Mouse (Mus musculus): ENCODE results near the gene Clec4b2. TPM values are rescaled to one million over a fixed set of nuclear protein-coding genes. Genes with fewer than 3 reads are reported as not detected.

Clec4b2 gene
- total RNA-seq, 1 experiment = not detected

- Histone ChIP-seq H3K4me3 (ENCODE audit: insufficient read depth in 1 of 2, low read depth in 1 of 2, low read length in 2 of 2, poor library complexity in 1 of 2, severe bottlenecking in 1 of 2) (no peak overlapping the region), H3K9me3 (ENCODE audit: control insufficient read depth, insufficient read depth, low read depth, low read length) (no peaks in the 10 kb centered on the region), H3K9ac (ENCODE audit: insufficient read depth, low read depth, low read length, poor library complexity, severe bottlenecking) (no peak overlapping the region), H3K36me3 (ENCODE audit: control insufficient read depth, insufficient read depth, low read length, poor library complexity, severe bottlenecking) (no peaks in the 10 kb centered on the region), H3K27ac (ENCODE audit: insufficient read depth, low read depth, low read length, poor library complexity, severe bottlenecking) (no peak overlapping the region), H3K4me1 (ENCODE audit: control insufficient read depth in 2 of 2, insufficient read depth in 2 of 2, low read length in 2 of 2, poor library complexity in 1 of 2) (no peaks in the 10 kb centered on the region)
- TF ChIP-seq ZNF384 (IDR thresholded peaks at IDR 0.05; ENCODE audit: low read depth, low read length) (no peak), CHD2 (IDR thresholded peaks at IDR 0.05; ENCODE audit: low read depth, low read length) (no peak)
- in situ Hi-C loops (cut with MboI; ENCODE audit: low sequenced_read_pairs in 2 of 2, unreplicated experiment in 2 of 2) = no loop called here
- no peak for DNase-seq (ENCODE audit: low read depth, low spot score)
Measured at GRCm38 (mm10) chr6:123211726-123212125, 39.0 kb downstream of the Clec4b2 start.

DNA sequence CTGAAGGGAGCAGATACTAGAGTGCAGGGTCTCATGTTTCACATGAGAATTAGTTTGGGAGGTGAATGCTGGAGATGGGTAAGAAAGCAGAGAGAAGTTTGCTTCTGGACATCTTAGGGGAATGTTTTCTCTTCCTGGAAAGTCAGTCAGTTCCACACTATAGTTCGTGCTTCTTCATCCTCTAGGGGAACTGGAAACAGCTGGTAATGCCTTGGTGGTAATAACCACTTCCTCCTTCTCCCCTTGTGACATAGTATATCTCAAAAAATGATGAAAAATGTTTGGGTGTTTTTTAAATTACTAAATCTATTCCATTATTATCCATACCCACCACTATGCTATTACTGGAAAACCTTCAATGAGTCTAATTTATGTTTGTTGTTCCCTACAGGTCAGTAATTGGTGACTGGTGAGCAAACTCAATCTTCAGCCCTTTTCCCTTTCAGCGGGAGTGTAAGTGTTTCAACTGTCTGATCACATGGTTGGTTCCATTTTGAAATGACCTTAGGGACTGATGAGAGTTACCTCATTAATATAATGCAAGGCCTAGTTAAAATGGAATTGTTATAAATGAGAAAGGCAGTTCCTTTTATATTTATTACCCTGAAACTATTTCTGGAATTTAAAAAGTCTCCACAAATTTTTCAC lies 55.0 kb downstream of the Clec4b2 start:
- Histone ChIP-seq H3K36me3 (ENCODE audit: control insufficient read depth, insufficient read depth, low read length, poor library complexity, severe bottlenecking) (no peaks in the 10 kb centered on the region), H3K4me1 (ENCODE audit: control insufficient read depth in 2 of 2, insufficient read depth in 2 of 2, low read length in 2 of 2, poor library complexity in 1 of 2) (no peaks in the 10 kb centered on the region), H3K4me3 (ENCODE audit: insufficient read depth in 1 of 2, low read depth in 1 of 2, low read length in 2 of 2, poor library complexity in 1 of 2, severe bottlenecking in 1 of 2) (no peak overlapping the region), H3K9me3 (ENCODE audit: control insufficient read depth, insufficient read depth, low read depth, low read length) (no peaks in the 10 kb centered on the region), H3K9ac (ENCODE audit: insufficient read depth, low read depth, low read length, poor library complexity, severe bottlenecking) (no peak overlapping the region), H3K27ac (ENCODE audit: insufficient read depth, low read depth, low read length, poor library complexity, severe bottlenecking) (no peak overlapping the region)
- in situ Hi-C loops (cut with MboI; ENCODE audit: low sequenced_read_pairs in 2 of 2, unreplicated experiment in 2 of 2) = no loop called here
- no peak for TF ChIP-seq HCFC1 (IDR thresholded peaks at IDR 0.05; ENCODE audit: borderline replicate concordance, insufficient read depth, low read length)
- TF ChIP-seq ZC3H11A (IDR thresholded peaks at IDR 0.05; ENCODE audit: borderline replicate concordance, low read depth, low read length) = no peak
- TF ChIP-seq MAFK (IDR thresholded peaks at IDR 0.05; ENCODE audit: insufficient read depth, low read depth, low read length) = no peak
- TF ChIP-seq CHD2 (IDR thresholded peaks at IDR 0.05; ENCODE audit: low read depth, low read length) = no peak
- no peak for TF ChIP-seq ZNF384 (IDR thresholded peaks at IDR 0.05; ENCODE audit: low read depth, low read length)
- DNase-seq (ENCODE audit: low read depth, low spot score) = no peak

- H3K4me3 ChIP-seq (ENCODE audit: insufficient read depth in 1 of 2, low read depth in 1 of 2, low read length in 2 of 2, poor library complexity in 1 of 2, severe bottlenecking in 1 of 2) = no peak within 1 kb of the TSS
- in situ Hi-C loops (cut with MboI; ENCODE audit: low sequenced_read_pairs in 2 of 2, unreplicated experiment in 2 of 2) = no loop called here
Measured at GRCm38 (mm10) chr6:123229644-123230043, 57.0 kb downstream of the Clec4b2 start, which contains the start of gene Clec4n. Gene Clec4n (plus strand): TSS chr6:123229843.

GRCm38 (mm10) chr6:123231149-123231548 lies 58.5 kb downstream of the Clec4b2 start:
- Histone ChIP-seq H3K9ac (ENCODE audit: insufficient read depth, low read depth, low read length, poor library complexity, severe bottlenecking) (no peak overlapping the region), H3K9me3 (ENCODE audit: control insufficient read depth, insufficient read depth, low read depth, low read length) (no peaks in the 10 kb centered on the region), H3K27ac (ENCODE audit: insufficient read depth, low read depth, low read length, poor library complexity, severe bottlenecking) (no peak overlapping the region), H3K4me1 (ENCODE audit: control insufficient read depth in 2 of 2, insufficient read depth in 2 of 2, low read length in 2 of 2, poor library complexity in 1 of 2) (no peaks in the 10 kb centered on the region), H3K36me3 (ENCODE audit: control insufficient read depth, insufficient read depth, low read length, poor library complexity, severe bottlenecking) (no peaks in the 10 kb centered on the region), H3K4me3 (ENCODE audit: insufficient read depth in 1 of 2, low read depth in 1 of 2, low read length in 2 of 2, poor library complexity in 1 of 2, severe bottlenecking in 1 of 2) (no peak overlapping the region)
- no peak for TF ChIP-seq MAFK (IDR thresholded peaks at IDR 0.05; ENCODE audit: insufficient read depth, low read depth, low read length)
- TF ChIP-seq ZC3H11A (IDR thresholded peaks at IDR 0.05; ENCODE audit: borderline replicate concordance, low read depth, low read length) = no peak
- TF ChIP-seq ZNF384 (IDR thresholded peaks at IDR 0.05; ENCODE audit: low read depth, low read length) = no peak
- TF ChIP-seq HCFC1 (IDR thresholded peaks at IDR 0.05; ENCODE audit: borderline replicate concordance, insufficient read depth, low read length) = no peak
- TF ChIP-seq CHD2 (IDR thresholded peaks at IDR 0.05; ENCODE audit: low read depth, low read length) = no peak
- no peak for DNase-seq (ENCODE audit: low read depth, low spot score)
- in situ Hi-C loops (cut with MboI; ENCODE audit: low sequenced_read_pairs in 2 of 2, unreplicated experiment in 2 of 2) = no loop called here

More at GRCm38 (mm10) chr6:123229644-123230043, 57.0 kb downstream of the Clec4b2 start, which contains the start of gene Clec4n:
- Histone ChIP-seq H3K9ac (ENCODE audit: insufficient read depth, low read depth, low read length, poor library complexity, severe bottlenecking) (no peak within 1 kb of the TSS), H3K27ac (ENCODE audit: insufficient read depth, low read depth, low read length, poor library complexity, severe bottlenecking) (no peak within 1 kb of the TSS), H3K9me3 (ENCODE audit: control insufficient read depth, insufficient read depth, low read depth, low read length) (no peaks in the 10 kb centered on the region), H3K4me1 (ENCODE audit: control insufficient read depth in 2 of 2, insufficient read depth in 2 of 2, low read length in 2 of 2, poor library complexity in 1 of 2) (no peaks in the 10 kb centered on the region), H3K36me3 (ENCODE audit: control insufficient read depth, insufficient read depth, low read length, poor library complexity, severe bottlenecking) (no peaks in the 10 kb centered on the region)
- no peak for DNase-seq (ENCODE audit: low read depth, low spot score)
- TF ChIP-seq MAFK (IDR thresholded peaks at IDR 0.05; ENCODE audit: insufficient read depth, low read depth, low read length) = no peak
- no peak for TF ChIP-seq ZC3H11A (IDR thresholded peaks at IDR 0.05; ENCODE audit: borderline replicate concordance, low read depth, low read length)
- no peak for TF ChIP-seq CHD2 (IDR thresholded peaks at IDR 0.05; ENCODE audit: low read depth, low read length)
- TF ChIP-seq HCFC1 (IDR thresholded peaks at IDR 0.05; ENCODE audit: borderline replicate concordance, insufficient read depth, low read length) = no peak
- TF ChIP-seq ZNF384 (IDR thresholded peaks at IDR 0.05; ENCODE audit: low read depth, low read length) = no peak

- Histone ChIP-seq H3K4me3 (ENCODE audit: insufficient read depth in 1 of 2, low read depth in 1 of 2, low read length in 2 of 2, poor library complexity in 1 of 2, severe bottlenecking in 1 of 2) (no peak overlapping the region), H3K27ac (ENCODE audit: insufficient read depth, low read depth, low read length, poor library complexity, severe bottlenecking) (no peak overlapping the region), H3K9me3 (ENCODE audit: control insufficient read depth, insufficient read depth, low read depth, low read length) (no peaks in the 10 kb centered on the region), H3K36me3 (ENCODE audit: control insufficient read depth, insufficient read depth, low read length, poor library complexity, severe bottlenecking) (no peaks in the 10 kb centered on the region), H3K4me1 (ENCODE audit: control insufficient read depth in 2 of 2, insufficient read depth in 2 of 2, low read length in 2 of 2, poor library complexity in 1 of 2) (no peaks in the 10 kb centered on the region), H3K9ac (ENCODE audit: insufficient read depth, low read depth, low read length, poor library complexity, severe bottlenecking) (no peak overlapping the region)
- in situ Hi-C loops (cut with MboI; ENCODE audit: low sequenced_read_pairs in 2 of 2, unreplicated experiment in 2 of 2) = no loop called here
- DNase-seq (ENCODE audit: low read depth, low spot score) = no peak
- TF ChIP-seq CHD2 (IDR thresholded peaks at IDR 0.05; ENCODE audit: low read depth, low read length) (no peak), HCFC1 (IDR thresholded peaks at IDR 0.05; ENCODE audit: borderline replicate concordance, insufficient read depth, low read length) (no peak), MAFK (IDR thresholded peaks at IDR 0.05; ENCODE audit: insufficient read depth, low read depth, low read length) (no peak), ZC3H11A (IDR thresholded peaks at IDR 0.05; ENCODE audit: borderline replicate concordance, low read depth, low read length) (no peak), ZNF384 (IDR thresholded peaks at IDR 0.05; ENCODE audit: low read depth, low read length) (no peak)
Measured at GRCm38 (mm10) chr6:123237582-123237981, 64.9 kb downstream of the Clec4b2 start.

Measured in ES-E14 (cell line).